Mouse (Mus musculus) gastrocnemius, postnatal 36 days (tissue): ENCODE data around the gene Sept9. TPM values are rescaled to one million over a fixed set of nuclear protein-coding genes. Genes with fewer than 3 reads are reported as not detected.

ENCODE experiments used
- DNase-seq, 2 experiments: peaks; one replicate each; pipeline ENCODE4 v3.0.0; 2022
- intact Hi-C: fragments of 180-260 bp; cut with DNase I; formaldehyde crosslinking; loops from one replicate; pipeline ENCODE4 v1.15.1; 2025
- total RNA-seq, 2 experiments: library from RNA; stranded (reverse); gene quantifications; 2 replicates each; pipeline ENCODE4 v1.2.3; 2021

The Sept9 gene
- total RNA-seq, 2 experiments from 2014 or later = 11.3 to 14.2 TPM

DNA sequence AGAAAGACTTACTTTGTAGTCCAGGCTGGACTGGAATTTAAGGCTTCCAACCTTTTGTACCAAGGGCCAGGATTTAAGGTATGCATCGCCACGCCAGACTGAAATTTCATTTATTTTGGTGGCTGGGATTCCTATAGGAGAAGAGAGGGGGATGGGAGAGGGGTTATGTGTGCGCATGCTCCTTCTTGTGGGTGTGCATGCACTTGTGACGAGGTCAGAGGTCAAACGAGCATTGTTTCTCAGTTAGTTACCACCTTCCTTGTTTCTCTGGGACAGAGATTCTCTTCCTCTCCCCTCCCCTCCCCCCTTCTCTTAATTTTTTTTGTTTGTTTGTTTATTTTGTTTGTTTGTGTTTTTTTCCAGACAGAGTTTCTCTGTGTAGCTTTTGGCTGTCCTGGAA, 8.0 kb downstream of the Sept9 start:
- intact Hi-C loops = no loop called here
- no peak for DNase-seq

GRCm38 (mm10) chr11:117208151-117208673, 8.8 kb downstream of the Sept9 start:
- DNase-seq = no peak

DNA sequence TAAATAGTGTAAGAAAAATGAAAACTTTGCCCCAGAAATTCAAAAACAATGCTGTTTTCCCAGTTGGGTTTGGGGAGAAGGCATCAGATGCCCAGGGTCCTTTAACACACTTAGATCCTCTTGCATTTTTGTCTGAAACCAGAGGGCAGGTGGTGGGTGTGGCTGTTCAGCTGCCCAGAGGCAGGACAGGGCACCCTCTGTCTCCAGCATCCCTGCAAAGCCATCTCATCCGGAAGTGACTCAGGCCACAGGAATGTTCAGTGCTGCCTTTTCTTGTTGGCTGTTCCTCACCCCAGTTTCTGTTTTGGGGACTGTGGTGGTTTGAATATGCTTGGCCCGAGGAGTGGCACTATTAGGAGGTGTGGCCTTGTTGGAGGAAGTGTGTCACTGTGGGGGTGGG, 17.3 kb downstream of the Sept9 start:
- DNase-seq = no peak
- intact Hi-C loops = no loop called here

More at GRCm38 (mm10) chr11:117208151-117208673, 8.8 kb downstream of the Sept9 start:
- intact Hi-C loops = no loop called here

GRCm38 (mm10) chr11:117218070-117218469, 18.6 kb downstream of the Sept9 start:
- DNase-seq = no peak
- intact Hi-C loops = no loop called here

- intact Hi-C loops = no loop called here
- no peak for DNase-seq
Measured at GRCm38 (mm10) chr11:117218498-117218897, 19.0 kb downstream of the Sept9 start.

DNA sequence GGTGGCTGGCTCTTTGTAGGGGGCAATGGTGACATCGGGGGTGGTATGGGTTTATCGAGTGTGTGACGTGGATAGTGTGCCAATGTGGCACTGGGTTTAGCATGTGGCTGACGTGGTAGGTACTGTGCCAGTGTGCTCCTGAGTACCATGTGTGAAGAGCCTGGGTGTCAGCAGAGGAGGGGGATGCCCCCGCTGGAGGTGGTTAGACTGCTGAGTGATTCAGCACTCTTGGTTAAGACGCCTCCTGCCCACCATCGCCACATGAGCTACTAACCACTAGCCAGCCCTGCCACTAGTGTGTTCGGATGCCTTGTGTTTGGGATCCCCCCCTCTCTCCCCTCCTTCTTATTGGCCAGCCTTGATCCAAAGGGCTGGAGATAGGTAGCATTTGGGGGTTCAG, 21.3 kb downstream of the Sept9 start:
- DNase-seq = no peak
- intact Hi-C loops = no loop called here

DNA sequence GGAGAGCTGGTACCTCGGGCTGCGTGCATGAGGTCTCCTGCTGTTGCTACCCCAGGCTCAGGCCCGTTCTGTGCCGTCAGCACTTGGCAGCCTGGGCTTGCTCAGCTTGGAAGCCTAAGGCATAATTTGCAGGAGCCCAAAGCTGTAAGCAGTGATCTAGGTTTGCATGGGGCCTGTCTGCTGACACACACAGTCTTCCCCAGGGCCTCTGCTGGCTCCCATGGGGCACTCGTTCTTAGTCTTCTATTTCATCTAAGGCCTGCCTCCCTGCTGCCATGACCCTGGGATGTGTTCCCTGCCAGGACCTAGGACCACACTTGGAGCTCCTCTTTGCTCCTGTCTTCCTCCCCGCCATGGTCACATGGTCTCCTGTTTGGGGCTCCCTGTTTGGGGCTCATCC, 21.7 kb downstream of the Sept9 start:
- intact Hi-C loops = no loop called here
- DNase-seq = no peak

GRCm38 (mm10) chr11:117222899-117223298, 23.4 kb downstream of the Sept9 start:
- intact Hi-C loops = no loop called here

DNA sequence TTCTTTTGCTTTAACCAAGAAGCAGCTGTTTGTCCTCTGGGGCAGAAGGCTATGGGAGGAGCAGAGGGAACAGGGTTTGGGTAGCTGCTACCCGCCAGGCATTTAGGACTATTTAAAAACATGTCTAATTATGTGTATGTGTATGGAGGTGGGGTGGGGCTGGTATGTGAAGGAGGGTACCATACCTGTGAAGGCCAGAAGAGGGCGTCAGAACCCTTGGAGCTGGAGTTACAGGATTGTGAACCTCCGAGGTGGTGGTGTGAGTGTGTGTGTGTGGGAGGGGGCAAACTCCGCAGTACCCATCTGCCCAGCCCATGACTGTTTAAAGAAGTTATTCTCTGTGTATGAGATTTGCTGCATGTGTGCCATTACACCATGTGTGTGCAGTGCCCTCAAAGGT, 25.3 kb downstream of the Sept9 start:
- intact Hi-C loops = no loop called here
- DNase-seq = no peak

More at GRCm38 (mm10) chr11:117222899-117223298, 23.4 kb downstream of the Sept9 start:
- no peak for DNase-seq

DNA sequence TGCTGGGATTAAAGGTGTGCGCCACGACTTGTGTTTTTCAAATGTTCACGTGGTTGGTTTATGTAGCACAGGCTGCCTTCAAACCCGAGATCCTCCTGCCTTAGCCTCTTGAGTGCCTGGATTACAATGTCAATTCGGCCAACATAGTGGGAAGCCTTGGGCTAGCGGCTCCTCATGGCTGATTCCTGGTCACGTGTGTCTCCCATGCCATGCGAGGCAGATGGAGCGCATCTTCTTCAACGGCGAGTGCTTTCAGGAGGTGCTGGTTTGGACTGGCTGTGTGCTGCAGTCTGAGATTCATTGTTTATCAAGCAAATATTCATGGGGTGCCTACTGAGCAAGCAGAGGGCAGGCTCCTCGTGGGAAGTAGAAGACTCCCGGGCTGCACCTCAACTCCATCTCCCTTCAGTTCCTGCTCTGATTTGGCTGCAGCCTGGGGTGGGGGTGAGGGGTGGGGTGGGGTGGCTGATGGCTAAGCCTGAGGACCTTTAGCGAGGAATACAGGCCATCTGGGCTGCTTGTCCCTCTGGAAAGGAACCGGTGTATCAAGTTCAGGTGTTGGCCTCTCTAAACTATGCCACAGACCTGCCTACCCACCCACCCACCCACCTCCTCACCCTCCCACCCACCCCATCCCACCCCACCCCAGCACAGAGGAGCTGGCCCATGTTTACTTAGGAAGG, 26.2 kb downstream of the Sept9 start:
- intact Hi-C loops = no loop called here
- no peak for DNase-seq

GRCm38 (mm10) chr11:117226214-117226535, 26.7 kb downstream of the Sept9 start:
- intact Hi-C loops = no loop called here
- DNase-seq = no peak

- intact Hi-C loops = no loop called here
Measured at GRCm38 (mm10) chr11:117228139-117228538, 28.7 kb downstream of the Sept9 start.

DNA sequence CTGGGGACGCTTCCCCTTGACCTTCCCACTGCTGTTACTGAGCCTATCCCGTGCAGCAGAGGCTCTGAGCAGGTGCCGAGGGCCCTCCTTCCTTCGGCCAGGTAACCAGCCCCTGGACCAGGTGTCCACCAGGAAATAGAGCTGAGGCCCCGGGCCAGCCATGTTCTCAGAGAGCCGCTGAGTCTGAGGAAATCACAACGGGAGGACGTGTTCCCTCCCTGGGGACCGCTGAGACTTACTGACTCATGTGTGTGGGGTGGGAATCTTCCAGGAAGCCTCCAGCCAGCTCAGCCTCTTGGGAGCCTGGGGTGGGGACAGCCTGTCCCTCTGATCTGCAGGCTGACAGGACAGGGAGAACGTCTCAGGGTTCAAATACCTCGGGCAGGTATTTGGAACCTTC, 32.1 kb downstream of the Sept9 start:
- DNase-seq = peak; percentile 52 to 66
- intact Hi-C loops = loop anchor here (5.0 kb wide), 1 partner anchor 596 kb away; the partner anchor contains the start of genes Afmid and Tk1

More at GRCm38 (mm10) chr11:117228139-117228538, 28.7 kb downstream of the Sept9 start:
- no peak for DNase-seq

DNA sequence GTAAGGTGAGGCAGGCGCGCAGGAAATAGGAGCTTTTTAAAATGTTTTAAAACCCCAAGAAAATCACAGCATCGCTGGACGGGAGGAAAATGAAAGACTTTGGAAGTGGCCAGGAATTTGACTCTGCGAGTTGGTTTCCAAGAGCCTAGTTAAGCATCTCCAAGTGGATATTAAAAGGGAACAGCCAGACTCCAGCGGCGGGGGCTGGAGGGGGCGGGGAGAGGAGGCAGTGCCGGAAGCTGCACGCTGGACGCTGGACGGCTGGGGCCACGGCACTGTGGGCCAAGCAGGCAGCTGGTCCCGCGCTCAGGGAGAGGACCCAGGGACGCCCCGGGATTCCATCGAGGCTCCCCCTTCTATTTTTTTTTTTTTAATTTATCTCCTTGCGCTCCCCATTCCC, 32.6 kb downstream of the Sept9 start:
- intact Hi-C loops = loop anchor here (5.0 kb wide), 1 partner anchor 595 kb away; the partner anchor contains the start of genes Afmid and Tk1
- DNase-seq = peak; percentile 57 to 70

GRCm38 (mm10) chr11:117232886-117233458, 33.5 kb downstream of the Sept9 start:
- no peak for DNase-seq
- intact Hi-C loops = loop anchor here (5.0 kb wide), 1 partner anchor 594 kb away; the partner anchor contains the start of genes Afmid and Tk1

DNA sequence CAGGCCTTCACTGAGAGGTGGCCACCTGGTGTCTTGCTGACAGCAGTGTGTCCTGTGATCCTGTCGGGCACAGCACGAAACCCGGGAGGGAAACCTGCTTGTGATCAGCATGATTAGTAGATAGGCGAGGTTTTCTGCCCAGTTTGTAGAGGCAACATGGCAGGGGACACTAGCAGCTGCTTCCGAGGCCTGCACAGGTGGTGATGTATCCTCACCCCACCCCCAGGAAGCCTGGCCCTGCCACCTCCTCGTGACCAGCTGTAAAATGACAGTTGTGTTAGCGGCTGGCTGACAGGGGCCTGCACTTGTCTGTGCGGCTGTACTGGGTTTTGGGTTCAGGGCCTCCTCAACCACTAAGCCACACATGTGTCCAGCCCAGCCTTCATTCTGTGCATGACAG, 34.4 kb downstream of the Sept9 start:
- intact Hi-C loops = loop anchor here (5.0 kb wide), 1 partner anchor 593 kb away; the partner anchor contains the start of genes Afmid and Tk1
- no peak for DNase-seq

- DNase-seq = peak; percentile 44 to 51
- intact Hi-C loops = loop anchor here (5.0 kb wide), 1 partner anchor 163 kb away; no protein-coding TSS in a partner anchor
Measured at GRCm38 (mm10) chr11:117235086-117235897, 35.8 kb downstream of the Sept9 start.

DNA sequence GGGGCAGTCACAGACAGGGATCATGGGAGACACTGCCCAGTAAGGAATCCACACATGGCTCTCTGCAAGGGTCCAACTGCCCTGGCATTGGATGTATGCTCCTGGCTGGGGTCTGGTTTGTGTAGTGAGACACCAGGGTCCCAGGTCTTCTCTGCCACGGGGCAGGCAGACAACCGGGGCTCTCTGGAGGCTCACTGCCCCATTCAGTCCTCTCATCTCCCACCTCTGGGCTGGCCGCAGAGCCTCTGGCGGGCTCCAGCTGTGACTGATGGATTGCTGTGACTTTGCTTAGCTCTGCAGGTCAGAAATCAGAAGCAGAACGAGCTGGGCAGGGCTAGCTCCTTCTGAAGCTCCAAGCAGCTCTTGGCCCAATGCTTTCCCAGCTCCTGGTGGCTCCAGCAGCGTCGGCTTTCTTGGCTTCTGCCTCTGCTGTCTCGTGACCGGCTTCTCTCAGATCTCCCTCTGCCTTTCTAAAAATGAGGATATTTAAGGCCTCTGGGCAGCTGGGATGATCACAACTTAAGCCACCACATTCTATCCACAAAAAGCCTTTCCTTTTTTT, 36.5 kb downstream of the Sept9 start:
- intact Hi-C loops = loop anchor here (5.0 kb wide), 1 partner anchor 164 kb away; no protein-coding TSS in a partner anchor
- no peak for DNase-seq

DNA sequence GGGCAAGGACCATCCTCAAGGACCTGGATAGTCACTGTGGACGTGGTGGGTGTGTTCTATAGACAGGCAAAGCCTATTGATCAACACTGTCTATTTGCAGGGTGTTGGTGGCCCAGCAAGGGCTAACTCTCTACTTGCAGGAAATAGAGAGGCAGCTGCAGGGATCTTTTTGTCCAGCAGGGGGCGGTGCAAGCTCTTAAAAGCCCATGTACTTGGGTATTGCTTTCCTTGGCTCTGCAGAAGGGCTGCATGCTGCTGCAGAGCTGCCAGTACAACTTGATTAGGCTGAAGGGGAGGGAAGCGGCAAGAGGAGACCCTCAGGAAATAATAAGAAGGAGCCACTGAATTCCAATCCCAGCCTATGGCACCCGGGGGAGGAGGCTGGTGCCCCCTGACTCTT, 38.7 kb downstream of the Sept9 start:
- intact Hi-C loops = loop anchor here (2.0 to 5.0 kb wide), 2 partner anchors 79 to 166 kb away; no protein-coding TSS in a partner anchor
- DNase-seq = peak; percentile 92 to 97

DNA sequence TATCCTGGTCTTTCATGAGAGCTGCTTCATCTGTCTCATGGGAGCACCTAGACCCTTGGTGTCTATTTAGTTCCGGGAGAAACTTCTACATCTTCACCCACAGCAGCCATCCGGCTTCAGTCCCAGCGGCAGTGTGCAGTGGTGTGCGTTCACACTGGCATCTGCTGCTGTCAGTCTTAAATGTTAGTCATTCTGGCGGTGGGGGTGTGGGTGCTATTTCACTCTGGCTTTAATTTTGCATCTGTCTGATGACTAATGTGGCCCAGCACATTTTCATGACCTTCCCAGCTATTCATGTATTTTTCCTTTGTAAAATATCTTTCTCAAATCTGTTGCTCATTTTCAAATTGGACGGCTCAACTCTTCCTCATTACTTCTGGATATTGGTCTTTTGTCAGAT, 40.2 kb downstream of the Sept9 start:
- no peak for DNase-seq
- intact Hi-C loops = loop anchor here (2.0 to 5.0 kb wide), 2 partner anchors 77 to 167 kb away; no protein-coding TSS in a partner anchor
